Mouse (Mus musculus) small intestine, adult 2 months (tissue): Measurements from ENCODE around the gene Tmem37.

ENCODE experiments used
- CTCF ChIP-seq: fragments of 200-500 bp; IDR thresholded peaks from 2 replicates; pipeline ENCODE4 v1.5.1; 2012; ENCODE audit warnings: low read depth, mild to moderate bottlenecking, control low read depth, inconsistent platforms, low read length, moderate library complexity, mixed read lengths; ENCODE audit not compliant: insufficient replicate concordance, insufficient read length; ENCODE audit errors: extremely low read depth
- POLR2A ChIP-seq: fragments of 200-500 bp; IDR thresholded peaks from 2 replicates; pipeline ENCODE4 v1.6.1; 2012; ENCODE audit warnings: low read depth, mild to moderate bottlenecking, control low read depth, inconsistent platforms, low read length, moderate library complexity

DNA sequence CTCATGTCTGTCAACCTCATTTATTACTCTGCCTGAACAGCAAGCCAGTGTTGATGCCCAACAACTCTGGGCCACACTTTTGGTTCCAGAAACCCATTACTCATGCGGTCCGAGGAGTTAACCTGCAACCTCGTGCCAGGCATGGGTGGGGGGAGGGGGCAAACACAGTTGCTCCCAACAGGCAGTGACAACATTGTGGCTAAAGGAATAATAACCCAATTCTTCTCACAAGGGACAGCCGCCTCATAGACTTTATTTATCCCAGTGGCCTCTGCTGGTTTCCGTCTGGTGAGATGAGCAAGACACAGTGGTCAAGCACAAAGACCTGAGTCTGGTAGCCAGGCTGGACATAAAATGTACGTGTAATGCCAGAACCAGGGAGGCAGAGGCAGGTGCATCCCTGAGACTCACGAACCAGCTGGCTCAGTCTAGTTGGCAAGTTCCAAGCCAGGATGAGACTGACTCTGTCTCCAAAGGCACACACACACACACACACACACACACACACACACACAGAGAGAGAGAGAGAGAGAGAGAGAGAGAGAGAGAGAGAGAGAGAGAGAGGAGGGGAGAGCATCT, 38.3 kb downstream of the Tmem37 start:
- TF ChIP-seq POLR2A (no peak), CTCF (no peak)
